Mouse (Mus musculus) right cerebral cortex, postnatal 4 days (tissue): ENCODE results near the gene Pdyn.

Experiments
- DNase-seq: peaks from one replicate; pipeline ENCODE4 v3.0.0-alpha.2; 2022

Gene Pdyn

DNA sequence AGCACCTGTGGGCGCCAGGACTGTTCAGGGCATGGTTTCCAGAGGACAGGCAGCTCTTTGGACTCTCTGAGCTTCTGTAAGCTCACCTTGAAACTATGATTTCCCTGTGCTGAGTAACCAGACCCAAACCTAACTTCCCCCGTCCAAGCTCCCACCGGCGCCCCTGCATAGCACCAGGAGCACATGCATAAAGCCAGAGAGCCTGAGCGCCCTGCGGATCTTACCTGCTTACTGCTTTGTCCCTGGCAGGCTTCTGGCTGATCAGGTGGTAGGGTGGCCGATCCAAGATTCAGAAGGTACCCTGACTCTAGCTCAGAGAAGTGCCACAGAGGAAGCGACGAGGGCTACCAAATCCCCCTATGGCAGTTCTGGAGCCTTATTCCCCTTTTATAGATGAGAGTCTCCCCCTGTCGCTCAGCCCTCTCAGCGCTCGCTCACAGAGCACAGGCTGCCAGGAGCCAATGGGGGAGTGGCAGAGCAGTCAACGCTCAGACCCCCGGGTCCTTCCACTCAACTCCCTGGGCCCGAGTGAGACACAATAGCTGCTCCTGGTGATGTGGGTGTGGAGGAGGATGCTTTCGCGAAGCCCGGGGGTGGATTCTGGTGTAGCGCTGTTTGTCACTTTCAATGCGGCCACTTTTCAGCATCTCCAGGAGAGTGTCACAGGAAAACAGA lies at the start of gene Pdyn:
Gene Pdyn (minus strand): TSS at position 361 of the 675 bp plus-strand sequence.
- peak; percentile 45 for DNase-seq

GRCm38 (mm10) chr2:129742016-129742415 lies 42.4 kb upstream of the Pdyn start:
- DNase-seq = no peak

GRCm38 (mm10) chr2:129740515-129740914 lies 40.9 kb upstream of the Pdyn start:
- no peak for DNase-seq

- DNase-seq = no peak
Observed at GRCm38 (mm10) chr2:129734031-129734430, 34.4 kb upstream of the Pdyn start.

- no peak for DNase-seq
Observed at GRCm38 (mm10) chr2:129729681-129730080, 30.0 kb upstream of the Pdyn start.

GRCm38 (mm10) chr2:129715671-129716070 lies 16.0 kb upstream of the Pdyn start:
- peak; percentile 49 for DNase-seq

DNA sequence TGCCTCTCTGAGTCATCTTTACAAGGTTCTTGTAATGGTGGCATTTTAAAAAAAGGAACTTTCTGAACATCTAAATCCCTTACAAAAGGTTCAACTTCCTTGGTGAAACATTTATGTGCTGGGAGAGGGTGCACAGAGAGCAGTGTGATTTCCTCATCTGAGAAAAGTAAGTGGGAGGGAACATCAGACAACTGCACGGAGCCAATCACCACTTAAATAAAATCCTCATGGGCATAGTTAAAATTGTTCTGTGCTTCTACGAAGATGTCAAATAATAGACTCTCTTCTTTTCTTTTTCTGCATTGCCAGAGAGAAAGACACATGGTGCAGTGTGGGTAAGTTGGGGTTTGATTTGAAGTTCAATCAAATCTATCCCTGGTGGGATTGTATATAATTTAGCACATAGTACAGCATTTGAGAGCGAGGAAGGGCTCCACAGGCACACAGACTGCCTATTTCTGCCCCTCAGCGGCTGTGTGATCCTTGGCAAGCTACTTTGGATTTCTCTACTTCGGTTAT lies 13.4 kb upstream of the Pdyn start:
- DNase-seq = no peak

DNA sequence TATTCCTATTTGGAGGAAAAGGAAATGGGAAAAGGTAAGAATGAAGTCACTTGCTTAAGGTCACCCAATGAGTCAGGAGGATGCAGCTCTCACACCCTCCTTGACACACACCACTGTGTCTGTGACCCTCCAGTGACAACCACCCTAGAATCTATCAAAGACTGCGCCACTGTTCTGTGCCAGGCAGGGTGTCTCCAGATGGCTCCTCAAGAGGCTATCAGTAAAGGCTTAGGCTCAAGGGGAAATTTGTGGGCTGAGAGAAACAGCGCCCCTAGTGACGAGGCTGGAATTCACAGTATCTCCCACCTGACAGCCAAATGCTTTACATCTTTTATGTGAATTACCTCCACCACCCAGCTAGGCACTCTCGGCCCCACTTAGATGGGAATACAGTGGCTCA lies 3.6 kb downstream of the Pdyn start:
- DNase-seq = peak; percentile 38

DNA sequence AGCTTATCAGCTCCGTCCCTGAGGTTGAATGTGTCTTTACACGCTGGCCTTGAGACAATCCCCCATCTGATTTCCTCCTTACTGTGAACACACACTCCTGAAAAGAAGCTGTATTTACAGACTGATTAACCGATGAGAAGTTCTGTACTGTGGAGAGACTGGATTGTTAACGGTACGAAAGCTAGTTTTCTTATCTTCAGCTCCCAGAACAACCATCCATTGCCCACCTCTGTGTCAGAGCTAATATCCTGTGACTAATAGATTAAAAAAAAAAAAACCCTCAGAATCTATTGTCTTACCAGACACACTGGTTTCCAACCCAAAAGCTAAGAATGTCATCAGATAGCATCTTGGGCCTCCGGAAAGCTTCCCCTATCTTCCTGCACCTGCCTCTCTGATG lies 5.3 kb downstream of the Pdyn start:
- no peak for DNase-seq

DNA sequence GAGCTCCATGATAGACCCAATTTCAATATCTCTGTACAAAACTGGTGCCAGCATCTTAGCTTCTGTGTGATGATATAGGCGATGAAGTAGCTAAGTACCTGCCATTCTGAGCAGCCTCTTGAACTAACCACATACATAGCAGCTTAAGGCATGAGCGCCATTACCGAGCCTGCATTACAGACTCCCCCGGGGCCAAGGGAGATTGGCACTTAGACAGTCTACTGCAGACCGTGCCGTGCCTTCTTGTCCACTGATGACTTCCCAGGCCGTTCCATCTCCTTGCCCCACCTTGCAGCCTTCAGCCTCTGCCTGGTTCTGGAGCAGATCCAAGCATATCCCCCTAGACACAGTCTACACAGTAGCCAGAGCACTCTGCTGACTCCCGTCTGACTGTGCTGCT lies 7.0 kb downstream of the Pdyn start:
- DNase-seq = no peak

DNA sequence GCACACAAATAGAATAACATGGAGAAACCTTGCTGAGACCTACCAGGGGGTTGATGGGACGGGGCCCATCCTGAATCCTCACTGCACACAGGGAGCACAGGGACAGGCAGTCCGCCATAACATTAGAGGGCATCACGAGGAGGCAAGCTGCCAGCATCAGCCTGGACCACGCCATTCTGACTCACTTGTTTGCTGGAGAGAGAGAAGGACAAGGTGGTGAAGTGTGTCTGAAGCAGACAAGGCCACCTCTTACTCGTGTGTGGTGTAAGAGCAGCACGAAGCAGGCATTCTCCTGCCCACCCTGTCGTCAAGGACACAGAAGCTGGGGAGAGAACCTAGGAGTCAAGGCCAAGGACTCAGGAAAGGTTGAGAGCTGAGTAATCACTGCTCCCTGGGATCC lies 9.9 kb downstream of the Pdyn start:
- DNase-seq = no peak

- no peak for DNase-seq
Observed at GRCm38 (mm10) chr2:129688036-129688625, 11.5 kb downstream of the Pdyn start.

GRCm38 (mm10) chr2:129686908-129687307 lies 12.7 kb downstream of the Pdyn start:
- DNase-seq = no peak

GRCm38 (mm10) chr2:129684014-129684413 lies 15.6 kb downstream of the Pdyn start:
- no peak for DNase-seq

GRCm38 (mm10) chr2:129680236-129680635 lies 19.4 kb downstream of the Pdyn start:
- no peak for DNase-seq

GRCm38 (mm10) chr2:129679066-129679465 lies 20.6 kb downstream of the Pdyn start:
- no peak for DNase-seq

- DNase-seq = peak; percentile 26
Observed at GRCm38 (mm10) chr2:129677664-129678063, 22.0 kb downstream of the Pdyn start.

GRCm38 (mm10) chr2:129674935-129675634 lies 24.6 kb downstream of the Pdyn start:
- DNase-seq = peak; percentile 87

- DNase-seq = no peak
Observed at GRCm38 (mm10) chr2:129671911-129672310, 27.7 kb downstream of the Pdyn start.

DNA sequence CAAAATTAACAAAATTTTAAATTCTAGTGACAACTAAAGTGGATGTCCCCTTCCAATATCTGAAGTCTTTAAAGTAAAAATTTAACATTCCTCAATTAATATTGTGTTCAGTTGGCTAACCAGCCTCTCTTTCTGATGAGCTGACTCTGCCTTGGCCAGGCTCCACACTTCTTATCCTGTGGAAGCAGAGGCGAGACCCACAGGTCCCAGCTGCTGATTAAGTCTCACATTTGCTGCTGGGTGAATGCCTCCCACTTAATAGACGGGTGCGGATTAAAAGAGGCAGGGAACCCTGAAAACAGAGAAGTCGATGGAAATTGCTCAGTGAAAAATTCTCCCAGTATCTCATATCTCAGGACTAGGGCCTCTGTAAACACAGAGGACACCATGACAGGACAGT lies 37.2 kb downstream of the Pdyn start:
- DNase-seq = no peak

- DNase-seq = no peak
Observed at GRCm38 (mm10) chr2:129660020-129660419, 39.6 kb downstream of the Pdyn start.

GRCm38 (mm10) chr2:129658796-129659195 lies 40.8 kb downstream of the Pdyn start:
- no peak for DNase-seq

GRCm38 (mm10) chr2:129655033-129655432 lies 44.6 kb downstream of the Pdyn start:
- no peak for DNase-seq
